Mouse (Mus musculus) heart, adult 11 months (tissue): ENCODE measurements around the gene Il33.

Source experiments
- DNase-seq: peaks from one replicate; pipeline ENCODE4 v3.0.0; 2022

Gene Il33

GRCm38 (mm10) chr19:30000406-30001365 lies 75.8 kb downstream of the Il33 start:
- peak; percentile 72 for DNase-seq

GRCm38 (mm10) chr19:30001550-30001949 lies 76.6 kb downstream of the Il33 start:
- no peak for DNase-seq

GRCm38 (mm10) chr19:30003621-30004020 lies 78.7 kb downstream of the Il33 start, which contains the start of gene Trpd52l3:
Gene Trpd52l3 (plus strand): TSS chr19:30003790.
- peak; percentile 88 for DNase-seq

- peak; percentile 54 for DNase-seq
These were observed 81.5 kb downstream of the Il33 start for GRCm38 (mm10) chr19:30006371-30006770.
